Mouse (Mus musculus): ENCODE results near the gene Pcmt1.

Gene Pcmt1

DNA sequence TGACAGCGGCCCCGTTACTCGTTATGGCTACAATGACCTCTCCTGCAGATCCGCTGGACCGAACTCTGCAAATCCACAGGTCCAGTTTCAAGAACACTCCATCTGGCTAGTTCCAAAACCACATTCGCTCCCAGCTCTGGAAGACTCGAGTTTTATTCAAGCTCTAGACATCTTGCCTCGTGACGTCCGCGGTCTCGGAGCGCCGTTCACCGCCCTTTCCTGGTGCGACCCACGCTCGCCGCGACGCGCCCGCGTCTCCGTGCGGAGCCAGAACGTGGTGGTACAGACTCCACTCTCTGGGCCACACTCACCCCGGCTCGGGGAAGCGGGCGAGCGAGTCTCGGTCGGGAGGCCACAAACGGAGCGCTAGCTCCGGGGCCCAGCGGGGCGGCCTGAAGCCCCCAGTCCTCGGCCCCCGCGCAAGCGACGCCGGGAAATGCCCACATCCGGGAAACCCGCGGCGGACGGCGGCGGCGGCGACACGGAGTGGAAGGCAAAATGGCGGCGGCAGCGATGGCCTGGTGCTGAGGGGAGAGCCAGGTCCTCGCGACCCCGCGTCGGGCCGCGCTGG is at the start of gene Pcmt1, which contains the start of gene Lats1:
Pcmt1 (minus strand) TSS at position 406 of the 571 bp plus-strand sequence.
Lats1 (plus strand) TSS at position 484 of the 571 bp plus-strand sequence.
- peak; percentile 91 for DNase-seq

DNA sequence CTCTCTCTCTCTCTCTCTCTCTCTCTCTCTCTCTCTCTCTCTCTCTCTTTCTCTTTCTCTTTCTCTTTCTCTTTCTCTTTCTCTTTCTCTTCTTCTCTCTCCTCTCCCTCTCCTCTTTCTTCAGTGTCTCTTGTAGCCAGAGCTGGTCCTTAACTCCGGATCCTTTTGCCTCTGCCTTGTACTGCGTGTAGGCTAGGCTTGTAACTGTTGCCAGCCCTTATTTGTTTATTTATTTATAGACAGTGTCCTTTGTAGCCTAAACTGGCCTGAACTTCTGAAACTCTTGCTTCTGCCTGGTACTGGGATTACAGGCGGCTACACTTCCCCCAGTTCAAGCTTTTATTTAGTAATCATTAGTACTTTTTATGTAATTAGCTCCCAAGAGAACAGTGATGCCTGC is 46.1 kb upstream of the Pcmt1 start:
- DNase-seq = no peak

DNA sequence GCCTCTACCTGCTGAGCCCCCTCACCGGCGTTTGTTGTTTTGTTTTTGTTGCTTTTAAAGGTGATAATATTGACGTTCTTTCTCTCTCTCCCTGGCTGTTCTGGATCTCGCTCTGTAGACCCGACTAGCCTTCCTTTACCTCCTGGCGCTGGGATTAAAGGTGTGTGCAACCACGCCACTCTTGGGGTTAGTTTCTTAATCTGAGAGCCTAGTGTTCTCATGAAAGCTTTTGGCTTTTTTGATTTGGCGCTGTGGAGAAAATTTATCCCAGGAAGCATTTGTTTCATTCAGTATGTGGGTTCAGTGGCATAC is 45.5 kb upstream of the Pcmt1 start:
- no peak for DNase-seq

DNA sequence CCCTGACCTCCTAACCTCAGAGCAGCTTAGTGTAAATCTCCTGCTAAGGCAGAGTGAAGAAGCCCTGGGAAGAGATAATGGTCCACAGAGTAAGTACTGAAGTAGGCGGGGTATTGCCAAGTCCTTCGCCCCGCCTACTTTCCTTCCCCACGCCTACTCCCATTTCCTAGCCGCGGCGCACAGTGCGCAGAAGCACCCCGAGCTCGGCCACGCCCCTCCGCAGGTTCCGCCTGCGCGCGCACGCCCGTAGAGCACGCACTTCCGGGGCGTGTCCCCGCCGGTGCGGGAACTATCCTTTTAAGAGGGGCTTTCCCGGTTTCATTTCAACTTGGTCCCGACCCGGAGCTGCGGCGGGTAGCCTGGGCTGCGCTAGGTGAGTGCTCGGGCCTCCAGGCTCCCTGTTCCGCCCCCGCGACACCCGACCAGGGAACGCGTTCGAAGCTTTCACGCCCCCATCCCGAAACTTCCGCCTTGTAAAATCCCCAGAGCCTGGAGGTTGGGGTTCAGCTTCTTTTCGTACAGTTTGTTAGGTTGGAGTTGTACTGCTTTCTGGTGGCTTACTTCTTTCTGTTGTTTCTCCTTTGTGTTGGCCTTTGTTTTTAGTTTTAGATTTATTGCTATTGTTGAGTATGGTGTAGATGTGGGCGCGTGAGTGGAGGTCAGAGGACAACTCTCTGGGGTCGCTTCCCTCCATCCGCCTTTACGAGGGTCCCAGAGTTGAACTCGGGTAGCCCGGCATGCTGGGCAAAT is 45.0 kb upstream of the Pcmt1 start, which contains the start of gene Katna1:
Katna1 (plus strand) TSS at position 250 of the 750 bp plus-strand sequence.
- DNase-seq = peak; percentile 97

DNA sequence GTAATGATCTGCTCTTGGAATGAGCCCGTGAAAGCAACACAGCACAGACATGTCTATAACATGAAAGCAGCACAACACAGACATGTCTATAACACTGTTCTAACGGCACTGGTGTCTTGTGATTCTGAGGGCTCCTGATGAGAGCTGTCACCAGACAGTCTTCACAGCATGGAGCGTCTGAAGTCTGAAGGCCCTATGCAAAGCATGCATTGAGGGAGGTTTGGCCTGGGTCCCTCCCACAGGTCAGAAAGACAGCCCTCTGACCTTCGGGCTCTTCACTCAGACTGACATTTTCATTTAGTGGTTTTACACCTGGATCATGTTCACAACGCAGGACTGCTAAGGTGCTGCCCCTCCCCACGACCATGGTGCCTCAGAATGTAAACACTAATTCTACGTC is 34.1 kb upstream of the Pcmt1 start:
- DNase-seq = no peak

DNA sequence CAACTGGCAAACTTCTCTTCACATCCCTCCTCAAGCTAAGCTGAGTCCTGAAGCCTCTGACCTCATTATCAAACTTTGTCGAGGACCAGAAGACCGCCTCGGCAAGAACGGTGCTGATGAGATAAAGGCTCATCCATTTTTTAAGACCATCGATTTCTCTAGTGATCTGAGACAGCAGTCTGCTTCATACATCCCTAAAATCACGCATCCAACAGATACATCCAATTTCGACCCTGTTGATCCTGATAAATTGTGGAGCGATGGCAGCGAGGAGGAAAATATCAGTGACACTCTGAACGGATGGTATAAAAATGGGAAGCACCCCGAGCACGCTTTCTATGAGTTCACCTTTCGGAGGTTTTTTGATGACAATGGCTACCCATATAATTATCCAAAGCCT is 31.6 kb upstream of the Pcmt1 start:
- no peak for DNase-seq

DNA sequence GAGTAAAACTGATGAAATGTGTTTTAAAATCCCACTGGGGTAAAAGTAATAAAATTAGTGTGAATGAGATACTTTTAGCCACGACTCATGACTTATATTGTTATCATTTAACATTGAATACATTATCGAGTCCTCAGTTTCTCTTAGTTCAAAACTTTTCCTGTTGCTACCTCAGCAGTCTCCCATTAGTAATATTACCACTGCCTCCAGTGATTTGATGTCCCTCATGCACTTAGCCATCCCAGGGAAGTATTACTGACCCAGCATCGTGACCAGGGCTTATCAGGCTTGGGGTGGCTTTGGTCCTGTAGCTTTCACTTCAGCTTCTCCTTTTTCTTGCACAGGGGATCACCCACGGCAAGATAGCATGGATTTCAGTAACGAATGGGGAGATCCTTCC is 29.2 kb upstream of the Pcmt1 start:
- DNase-seq = no peak

DNA sequence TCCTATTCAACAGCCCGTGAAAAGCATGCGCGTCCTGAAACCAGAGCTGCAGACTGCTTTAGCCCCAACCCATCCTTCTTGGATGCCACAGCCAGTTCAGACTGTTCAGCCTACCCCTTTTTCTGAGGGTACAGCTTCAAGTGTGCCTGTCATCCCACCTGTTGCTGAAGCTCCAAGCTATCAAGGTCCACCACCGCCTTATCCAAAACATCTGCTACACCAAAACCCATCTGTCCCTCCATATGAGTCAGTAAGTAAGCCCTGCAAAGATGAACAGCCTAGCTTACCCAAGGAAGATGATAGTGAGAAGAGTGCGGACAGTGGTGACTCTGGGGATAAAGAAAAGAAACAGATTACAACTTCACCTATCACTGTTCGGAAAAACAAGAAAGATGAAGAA is 21.6 kb upstream of the Pcmt1 start:
- no peak for DNase-seq

DNA sequence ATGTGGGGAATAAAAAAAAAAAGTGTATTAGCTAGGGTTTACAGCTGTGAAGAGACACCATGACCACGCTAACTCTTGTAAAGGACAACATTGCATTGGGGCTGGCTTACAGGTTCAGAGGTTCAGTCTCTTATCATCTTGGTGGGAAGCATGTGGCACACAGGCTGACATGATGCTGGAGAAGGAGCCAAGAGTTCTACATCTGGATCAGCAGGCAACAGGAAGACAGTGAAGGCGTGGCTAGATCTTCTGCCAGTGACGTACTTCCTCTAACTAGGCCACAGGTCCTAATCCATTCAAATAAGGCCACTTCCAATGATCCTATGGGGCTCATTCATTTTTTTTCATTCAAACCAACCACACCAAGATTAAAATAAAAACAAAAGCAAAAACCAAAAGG is 19.2 kb upstream of the Pcmt1 start:
- no peak for DNase-seq

DNA sequence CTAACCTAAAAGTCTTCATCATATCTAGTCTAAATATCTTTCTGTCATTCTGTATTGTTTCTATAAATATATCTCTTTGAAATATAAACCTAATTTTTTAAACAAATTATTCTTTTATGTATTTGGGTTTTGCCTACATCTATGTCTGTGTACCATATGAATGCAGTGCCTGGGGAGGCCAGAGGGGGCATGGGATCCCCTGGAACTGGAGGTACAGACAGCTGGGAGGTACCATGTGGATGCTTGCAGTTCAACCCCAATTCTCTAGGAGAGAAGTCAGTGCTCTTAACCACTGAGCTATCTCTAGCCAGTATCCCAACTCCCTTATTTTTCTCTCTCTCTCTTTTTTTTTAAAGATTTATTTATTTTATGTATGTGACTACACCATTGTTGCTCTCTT is 14.3 kb upstream of the Pcmt1 start:
- no peak for DNase-seq

DNA sequence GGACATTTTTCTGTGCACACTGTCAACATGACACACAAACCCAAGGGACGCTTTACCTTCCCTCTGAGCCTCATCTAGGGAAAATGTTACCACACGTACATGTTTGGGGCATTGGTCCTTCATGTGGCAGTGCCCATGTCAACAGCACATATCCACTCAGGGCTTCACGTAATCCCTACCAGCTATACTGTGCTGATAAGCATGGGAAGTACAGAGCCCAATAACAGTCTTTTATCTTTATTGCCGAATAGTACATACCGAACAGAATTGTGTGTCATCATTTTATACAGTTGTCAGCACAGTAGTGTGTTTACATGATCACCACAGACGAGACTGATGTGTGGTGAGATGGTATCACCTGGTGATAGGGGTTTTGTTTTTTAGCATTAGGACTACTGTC is 6.0 kb upstream of the Pcmt1 start:
- DNase-seq = no peak

DNA sequence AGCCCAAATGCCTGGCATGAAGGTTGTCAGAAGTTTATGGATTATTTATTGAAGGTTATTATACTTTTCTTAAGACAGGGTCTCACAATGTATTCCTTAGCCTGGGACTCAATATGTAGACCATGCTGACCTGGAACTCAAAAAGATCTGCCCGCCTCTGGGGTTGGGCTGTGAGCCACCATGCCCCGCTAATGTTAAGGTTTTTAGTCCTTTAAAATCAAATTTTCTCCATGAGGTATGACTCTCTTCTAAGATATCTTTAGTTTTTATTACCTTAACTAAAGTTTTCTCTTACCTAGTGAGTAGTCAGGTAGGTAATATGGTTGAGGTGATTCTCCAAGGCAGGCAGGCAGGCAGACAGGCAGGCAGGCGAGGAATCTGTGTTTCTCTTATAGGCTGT is 1.3 kb upstream of the Pcmt1 start:
- no peak for DNase-seq

DNA sequence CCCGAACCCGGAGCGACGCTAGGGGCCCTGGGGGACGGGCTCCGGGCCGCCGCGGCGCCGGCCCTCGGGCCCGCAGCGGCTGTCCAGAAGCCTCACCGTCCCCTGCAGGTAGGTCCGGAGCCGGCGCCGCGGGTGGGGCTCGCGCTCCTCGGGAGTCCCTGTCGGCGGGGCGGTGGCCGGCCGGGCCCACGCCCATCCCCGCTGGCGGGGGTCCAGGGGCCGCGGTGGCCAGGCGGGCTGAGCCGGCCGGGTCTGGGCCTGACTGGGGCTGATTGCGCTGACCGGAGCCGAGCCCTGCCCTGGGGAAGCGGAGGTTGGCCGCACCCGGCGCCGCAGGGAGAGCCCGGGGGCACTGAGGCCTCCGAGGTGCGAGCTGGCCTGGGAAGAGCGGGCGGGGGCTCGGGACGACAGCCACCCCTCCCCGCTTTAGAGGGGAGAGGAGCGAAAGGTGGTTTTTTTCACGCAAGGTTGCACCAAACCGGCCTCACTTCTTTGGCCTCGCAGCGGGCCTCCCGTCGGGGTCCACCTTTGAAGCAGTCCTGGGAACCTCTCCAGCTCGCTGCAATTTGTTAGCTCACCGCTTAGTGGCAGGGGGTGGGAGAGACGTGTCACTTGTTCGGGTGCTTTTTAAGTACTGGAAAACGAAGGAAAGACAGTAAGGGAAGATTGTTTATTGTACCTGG is 548 bp upstream of the Pcmt1 start:
- peak; percentile 85 for DNase-seq

DNA sequence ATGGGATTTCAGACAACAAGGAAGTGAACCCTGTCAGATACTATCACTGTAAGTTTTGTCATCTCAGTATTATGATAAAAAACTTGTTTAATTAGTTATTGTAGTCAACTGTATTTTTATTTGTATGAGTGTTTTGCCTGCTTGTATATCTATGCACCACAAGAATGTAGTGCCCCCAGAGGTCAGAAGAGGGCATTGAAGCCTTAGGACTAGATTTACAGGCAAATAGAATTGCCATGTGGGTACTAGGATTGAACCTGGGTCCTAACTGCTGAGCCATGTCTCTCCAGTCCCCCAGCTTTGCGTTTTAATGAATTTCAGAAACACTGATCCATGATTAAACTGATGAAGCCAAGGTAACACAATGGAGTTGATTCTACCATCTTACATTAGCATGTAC is 7.3 kb downstream of the Pcmt1 start:
- peak; percentile 27 for DNase-seq

DNA sequence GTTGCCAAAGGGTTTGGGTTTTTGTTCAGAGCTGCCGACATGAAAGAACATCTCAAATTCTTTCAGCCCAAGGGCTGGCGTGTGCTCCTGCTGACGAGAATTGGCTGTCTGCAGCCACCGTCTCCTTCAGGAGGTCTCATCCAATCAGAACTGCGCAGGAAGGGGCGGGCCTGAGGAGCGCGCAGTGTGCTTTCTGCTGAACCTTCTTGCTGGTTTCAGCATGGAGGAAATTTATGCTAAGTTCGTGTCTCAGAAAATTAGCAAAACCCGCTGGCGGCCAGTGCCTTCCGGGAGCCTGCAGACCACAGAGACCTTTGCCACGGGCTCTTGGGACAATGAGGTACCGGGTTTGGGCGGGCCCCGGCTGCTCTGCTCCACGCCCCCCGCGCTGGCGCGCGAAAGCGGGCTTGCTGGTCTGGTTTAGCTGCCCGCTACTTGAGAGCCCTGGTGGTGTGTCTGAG is 13.6 kb downstream of the Pcmt1 start, which contains the start of gene Nup43:
Nup43 (plus strand) TSS at position 162 of the 461 bp plus-strand sequence.
- peak; percentile 93 for DNase-seq

DNA sequence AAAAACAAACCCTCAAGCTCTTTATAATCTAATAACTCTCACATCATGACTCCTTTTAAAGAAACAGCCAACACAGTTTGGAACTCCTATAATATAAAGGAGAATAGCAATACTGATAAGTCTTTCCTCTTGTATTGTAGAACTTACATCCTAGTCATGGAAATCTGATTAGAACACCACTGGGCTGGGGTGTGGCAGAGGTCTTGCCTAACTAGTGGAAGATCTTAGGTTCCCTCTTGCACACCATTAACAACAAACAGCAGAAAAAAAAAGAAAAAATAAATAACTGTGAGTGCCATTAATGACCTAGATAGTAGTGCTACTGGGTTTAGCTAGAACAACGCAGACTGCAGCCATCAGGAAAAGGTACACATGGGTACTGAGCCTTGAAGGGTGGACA is 16.0 kb downstream of the Pcmt1 start:
- no peak for DNase-seq

DNA sequence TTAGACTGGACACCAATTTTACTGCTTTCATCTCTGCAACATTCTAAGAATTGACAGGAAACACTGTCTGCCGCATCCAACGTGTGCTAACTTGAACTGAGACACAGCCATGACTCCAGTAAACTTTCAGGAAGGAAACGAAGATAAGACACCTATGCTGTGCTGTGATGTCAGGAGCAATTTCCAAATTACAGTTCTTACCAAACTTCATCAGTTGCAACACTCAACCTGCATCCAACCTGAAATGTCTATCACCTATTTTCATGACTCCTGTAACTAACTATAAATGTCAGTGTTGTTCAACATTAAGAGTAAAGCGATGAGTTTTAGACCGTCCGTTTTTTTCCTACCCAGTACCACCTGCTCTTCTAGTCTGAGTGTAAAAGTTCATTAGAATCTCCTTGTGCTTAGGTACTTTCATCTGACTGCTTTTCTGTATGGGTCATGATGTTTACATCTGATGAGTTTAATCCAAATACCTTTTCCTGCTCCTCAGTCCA is 16.9 kb downstream of the Pcmt1 start:
- DNase-seq = no peak

DNA sequence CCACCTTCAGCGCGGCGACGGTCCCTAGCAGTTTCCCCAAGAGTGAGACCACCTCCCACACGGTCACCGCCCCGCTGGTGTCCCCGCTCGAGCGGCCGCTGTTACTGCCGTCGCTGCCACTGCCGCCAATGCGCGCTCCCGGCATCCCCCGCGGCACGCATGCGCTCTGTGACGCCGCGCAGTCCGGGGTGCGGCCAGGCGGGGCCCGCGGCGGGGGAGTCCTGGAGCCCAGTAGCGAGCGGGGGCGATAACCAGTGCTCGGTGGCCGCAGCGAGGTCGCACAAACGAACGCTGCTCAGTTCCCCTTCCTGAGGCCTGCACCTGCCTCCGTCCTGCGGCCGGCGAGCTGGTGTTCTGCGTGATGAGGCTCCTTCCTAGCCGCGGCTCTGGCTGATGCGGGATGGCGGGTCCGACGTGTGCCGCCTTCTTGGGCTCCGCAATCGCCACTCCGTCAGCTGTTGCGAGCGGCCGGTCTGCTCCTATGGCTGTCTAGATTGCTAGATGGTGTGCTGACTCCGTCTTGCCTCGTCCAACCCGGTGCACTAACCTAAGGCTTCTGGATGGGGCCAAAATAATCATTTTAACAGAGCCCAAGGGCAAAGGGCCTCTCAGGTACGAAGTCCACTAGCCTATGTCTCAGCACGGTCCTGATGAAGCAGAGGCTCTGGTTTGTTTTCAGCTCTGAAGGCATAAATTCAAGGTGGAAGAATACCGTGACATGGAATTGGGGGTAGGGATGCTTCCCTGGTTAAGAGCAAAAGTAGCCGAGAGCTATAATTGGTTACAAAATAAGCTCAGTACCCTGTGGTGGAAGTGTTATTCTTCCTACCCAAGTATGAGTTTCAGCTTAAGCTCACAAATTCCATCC is 17.5 kb downstream of the Pcmt1 start:
- DNase-seq = peak; percentile 94

DNA sequence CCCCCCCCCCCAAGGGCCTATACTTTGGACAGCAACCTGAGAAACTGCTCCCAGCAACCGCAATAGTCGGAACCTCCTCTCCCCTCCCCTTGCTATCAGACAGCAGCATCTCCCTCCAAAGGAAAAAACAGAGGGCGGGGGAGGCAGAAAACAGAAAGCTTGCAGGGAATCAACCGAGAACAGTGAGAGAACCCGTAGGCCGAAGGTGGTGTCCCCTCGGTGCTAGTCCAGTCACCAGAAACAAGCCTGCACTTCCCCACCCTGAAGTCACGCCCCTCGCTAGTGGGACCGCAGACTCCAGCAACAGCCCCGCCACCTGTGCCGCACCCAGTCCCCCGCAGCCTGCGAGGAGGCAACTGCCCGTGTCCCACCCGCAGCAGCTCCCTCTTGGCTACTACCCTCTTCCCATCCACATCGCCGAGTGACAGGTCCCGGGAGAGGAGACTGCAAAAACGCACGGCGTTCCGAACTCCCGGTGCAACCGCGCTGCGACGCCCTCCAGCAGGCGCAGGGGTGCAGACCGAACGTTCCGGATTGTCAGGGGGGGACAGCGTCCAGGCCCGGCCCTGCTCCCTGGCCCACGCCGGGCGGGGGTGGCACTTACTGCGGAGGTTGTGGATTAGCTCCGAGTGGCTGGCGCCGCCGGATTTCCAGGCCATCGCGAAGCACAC is 18.3 kb downstream of the Pcmt1 start:
- DNase-seq = no peak

DNA sequence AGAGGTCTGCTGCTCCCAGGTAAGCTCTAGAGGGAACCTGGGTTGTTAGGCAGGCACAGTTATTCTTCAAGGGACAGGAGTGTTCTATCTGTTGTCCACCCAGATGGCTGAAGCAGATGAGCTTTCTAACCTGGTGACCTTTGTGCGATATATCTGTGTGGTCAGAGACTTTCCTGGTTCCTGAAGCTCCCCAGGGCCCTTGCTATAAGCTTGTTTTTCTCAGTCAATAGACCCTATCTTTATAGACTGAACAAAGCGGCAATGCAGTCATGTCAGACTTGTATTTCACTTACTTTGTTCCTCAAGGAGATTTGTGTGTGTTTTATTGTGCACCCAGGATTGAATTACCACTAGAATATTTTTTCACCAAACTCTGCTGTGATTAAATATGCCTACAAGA is 29.9 kb downstream of the Pcmt1 start:
- DNase-seq = no peak

DNA sequence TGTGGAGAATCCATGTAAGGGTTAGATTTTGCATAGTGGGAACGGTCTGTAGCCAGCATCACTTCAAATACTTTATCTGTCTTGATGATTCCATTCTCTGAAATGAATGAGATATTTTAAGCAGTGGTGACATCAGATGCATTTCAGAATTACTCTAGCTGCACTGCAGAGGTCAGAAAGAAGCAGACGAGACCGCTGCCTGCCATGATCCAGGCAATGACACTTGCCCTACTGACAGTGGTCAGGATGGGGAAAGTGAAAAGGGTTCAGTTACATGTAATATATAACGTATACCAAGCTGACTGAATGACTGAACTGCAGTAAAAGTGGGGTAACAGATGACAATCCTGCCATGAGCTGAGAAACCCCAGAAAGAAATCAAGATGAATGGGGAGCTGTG is 31.9 kb downstream of the Pcmt1 start:
- no peak for DNase-seq

DNA sequence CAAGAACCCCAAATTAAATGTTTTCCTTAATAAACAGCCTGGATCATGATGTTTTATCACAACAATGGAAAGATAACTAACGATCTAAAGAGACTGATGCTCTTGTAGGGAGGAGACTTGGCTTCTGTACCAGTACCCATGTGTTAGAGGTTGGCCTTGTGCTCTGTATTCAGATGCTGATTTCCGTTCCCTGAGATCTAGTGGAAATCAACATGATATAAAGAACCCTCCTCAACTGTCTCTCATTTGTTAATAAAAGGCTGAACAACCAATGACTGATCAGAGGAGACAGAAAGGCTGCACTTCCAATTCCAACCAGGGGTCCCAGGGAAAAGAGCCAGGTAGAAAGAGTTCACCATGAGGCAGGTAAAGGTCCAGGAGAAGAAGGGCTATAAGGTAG is 35.0 kb downstream of the Pcmt1 start:
- DNase-seq = no peak
